Mouse (Mus musculus) hindbrain, embryonic 14.5 days (tissue): ENCODE measurements around the gene Spout1. TPM values are rescaled to one million over a fixed set of nuclear protein-coding genes. Genes with fewer than 3 reads are reported as not detected.
A peak's percentile ranks its signal among the peaks of the same experiment; 100 is the strongest.
"Not testable (repeated sequence)": the region's sequence is repeated elsewhere in the genome, so short reads cannot be mapped to it uniquely, and the experiment has no call there.

Experiments used
- ATAC-seq: fragments of 200-750 bp; cut with Nextera tagmentation; 2 replicates; pipeline ENCODE4 v1.8.0; 2017; ENCODE audit warnings: moderate number of reproducible peaks, mild to moderate bottlenecking, moderate TSS enrichment, moderate library complexity; ENCODE audit not compliant: low FRiP score
- DNase-seq: peaks from one replicate; pipeline ENCODE4 v3.0.0-alpha.2; 2015; ENCODE audit warnings: low spot score
- H3K27ac ChIP-seq: fragments of 300-500 bp; sonication (generic); 2 replicates; pipeline ENCODE4 v1.5.1; 2014; ENCODE audit warnings: mild to moderate bottlenecking, moderate library complexity
- H3K27me3 ChIP-seq: fragments of 300-500 bp; sonication (generic); 2 replicates; pipeline ENCODE4 v1.6.1; 2014; ENCODE audit warnings: mild to moderate bottlenecking, low read length, mixed read lengths; ENCODE audit not compliant: control insufficient read depth, insufficient read depth
- H3K36me3 ChIP-seq: fragments of 300-500 bp; sonication (generic); replicated peaks from 2 replicates; pipeline ENCODE4 v1.6.1; 2014; ENCODE audit not compliant: control insufficient read depth, insufficient read depth
- H3K4me1 ChIP-seq: fragments of 300-500 bp; sonication (generic); replicated peaks from 2 replicates; pipeline ENCODE4 v1.6.1; 2014; ENCODE audit warnings: antibody characterized with exemption, low read length, mixed read lengths; ENCODE audit not compliant: control insufficient read depth, insufficient read depth
- H3K4me2 ChIP-seq: fragments of 300-500 bp; sonication (generic); replicated peaks from 2 replicates; pipeline ENCODE4 v1.6.1; 2014; ENCODE audit warnings: mild to moderate bottlenecking, moderate library complexity
- H3K4me3 ChIP-seq: fragments of 300-500 bp; sonication (generic); replicated peaks from 2 replicates; pipeline ENCODE4 v1.5.1; 2014; ENCODE audit warnings: mild to moderate bottlenecking, low read length
- H3K9ac ChIP-seq: fragments of 300-500 bp; sonication (generic); 2 replicates; pipeline ENCODE4 v1.6.1; 2014
- H3K9me3 ChIP-seq: fragments of 300-500 bp; sonication (generic); 2 replicates; pipeline ENCODE4 v1.6.1; 2016; ENCODE audit warnings: low read length; ENCODE audit not compliant: control insufficient read depth
- WGBS: fragments of 180-500 bp; shearing (Covaris S2); extraction: QIAGEN DNeasy Blood & Tissue Kit; methylation state at CpG from one replicate; pipeline ENCODE4 v1.1.7; 2014; 5-methylcytosine and 5-hydroxymethylcytosine counted together
- polyA plus RNA-seq: library from polyadenylated mRNA; unstranded; fragments of >200 nt; fragmentation: Nextera tagmentation; extraction: Ambion mirVana; gene quantifications from 2 replicates; pipeline ENCODE4 v1.2.1, GENCODE M21; 2014

The Spout1 gene
- polyA plus RNA-seq, 1 experiment from 2014 or later: 55.4 TPM

- no peak for DNase-seq
- no peaks in the 10 kb centered on the region for H3K4me1 ChIP-seq
- 89% methylated on average over 6 of the region's 6 CpGs for WGBS
- ATAC-seq: no peak
- no peak overlapping the region for H3K4me2 ChIP-seq
- no peaks in the 10 kb centered on the region for H3K9me3 ChIP-seq
- H3K27ac ChIP-seq: no peak overlapping the region
- no peaks in the 10 kb centered on the region; the same call in 1 of the 2 replicates for H3K36me3 ChIP-seq
- no peak overlapping the region for H3K4me3 ChIP-seq
- no peak overlapping the region for H3K9ac ChIP-seq
- no peaks in the 10 kb centered on the region for H3K27me3 ChIP-seq
Observed at GRCm38 (mm10) chr2:30185276-30185675, 7.0 kb upstream of the Spout1 start.

DNA sequence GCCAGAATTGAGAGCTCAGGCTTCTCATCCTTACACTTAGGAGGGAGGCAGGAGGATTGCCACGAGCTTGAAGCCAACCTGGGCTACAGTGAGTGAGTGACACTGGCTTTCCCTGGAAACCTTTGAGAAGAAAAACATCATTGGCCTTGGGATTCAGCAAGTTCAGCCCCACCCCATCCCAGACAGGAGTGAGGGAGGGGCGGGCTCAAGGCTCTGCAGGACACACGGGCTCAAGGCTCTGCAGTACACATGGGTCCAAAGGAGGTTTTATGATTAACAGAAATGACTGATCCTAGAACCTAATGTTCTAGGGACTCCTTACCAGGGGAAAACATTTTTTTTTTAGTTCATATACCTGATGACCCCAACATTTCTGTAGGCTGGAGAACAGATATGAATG lies 5.5 kb upstream of the Spout1 start:
- Histone ChIP-seq H3K36me3 (no peaks in the 10 kb centered on the region; the same call in 1 of the 2 replicates), H3K27ac (no peak overlapping the region), H3K4me2 (no peak overlapping the region), H3K4me3 (no peak overlapping the region), H3K9ac (no peak overlapping the region), H3K27me3 (no peaks in the 10 kb centered on the region), H3K4me1 (no peaks in the 10 kb centered on the region), H3K9me3 (no peaks in the 10 kb centered on the region)
- WGBS: 78% methylated on average over 3 of the region's 3 CpGs
- no peak for ATAC-seq
- DNase-seq: no peak

- no peak for ATAC-seq
- no peak for DNase-seq
- H3K27ac ChIP-seq: no peak overlapping the region
- H3K27me3 ChIP-seq: no peaks in the 10 kb centered on the region
- H3K4me2 ChIP-seq: no peak overlapping the region
- H3K9ac ChIP-seq: no peak overlapping the region
- no peak overlapping the region for H3K4me3 ChIP-seq
- peaks cover 4% of the 10 kb centered on the region for H3K4me1 ChIP-seq
- 83% methylated on average over 2 of the region's 2 CpGs for WGBS
- H3K9me3 ChIP-seq: no peaks in the 10 kb centered on the region
- no peaks in the 10 kb centered on the region; the same call in 1 of the 2 replicates for H3K36me3 ChIP-seq
Observed at GRCm38 (mm10) chr2:30182424-30182823, 4.2 kb upstream of the Spout1 start.

DNA sequence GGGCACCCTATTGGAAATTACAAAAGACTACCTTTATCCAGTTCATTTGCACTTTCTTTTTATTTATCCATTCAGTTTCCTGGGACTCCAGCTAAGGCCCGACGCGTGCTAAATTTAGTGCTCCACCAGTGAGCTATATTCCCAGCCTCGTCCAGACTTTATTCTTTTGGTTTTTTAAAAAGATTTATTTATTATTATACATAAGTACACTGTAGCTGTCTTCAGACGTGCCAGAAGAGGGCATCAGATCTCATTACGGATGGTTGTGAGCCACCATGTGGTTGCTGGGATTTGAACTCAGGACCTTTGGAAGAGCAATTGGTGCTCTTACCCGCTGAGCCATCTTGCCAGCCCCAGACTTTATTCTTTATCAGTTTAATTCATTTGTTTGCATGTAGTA lies 452 bp upstream of the Spout1 start:
- not testable (repeated sequence) for H3K9ac ChIP-seq, DNase-seq, H3K9me3 ChIP-seq, H3K27me3 ChIP-seq, H3K27ac ChIP-seq
- WGBS: 42% methylated on average over 7 of the region's 7 CpGs
- H3K36me3 ChIP-seq: peaks cover 29% of the 10 kb centered on the region
- H3K4me1 ChIP-seq: peaks cover 11% of the 10 kb centered on the region
- H3K4me3 ChIP-seq: peak overlapping the region; percentile 68
- ATAC-seq: peak; percentile 6; the same call in 1 of the 2 replicates
- H3K4me2 ChIP-seq: peak overlapping the region; percentile 68

DNA sequence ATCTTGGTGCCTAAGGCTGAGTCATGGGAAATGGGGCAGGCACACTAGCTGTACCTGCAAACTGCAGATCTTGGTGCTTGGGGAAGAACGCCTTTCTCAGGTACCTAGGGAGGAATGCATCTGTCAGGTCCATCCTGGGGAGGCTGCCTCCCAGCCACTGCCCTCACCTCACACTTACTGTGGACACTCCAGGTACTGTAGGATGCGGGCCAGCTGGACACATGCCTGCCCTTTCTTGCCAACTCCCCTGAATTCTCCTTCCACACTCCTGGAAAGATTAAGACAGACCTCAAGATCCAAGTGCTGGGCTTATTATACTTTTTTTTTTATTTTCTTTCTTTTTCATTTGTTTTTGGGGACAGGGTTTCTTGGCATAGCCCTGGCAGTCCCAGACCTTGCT lies 1.7 kb downstream of the Spout1 start:
- DNase-seq: no peak
- 100% methylated on average over 2 of the region's 2 CpGs for WGBS
- Histone ChIP-seq H3K36me3 (peaks cover 39% of the 10 kb centered on the region), H3K4me1 (peaks cover 21% of the 10 kb centered on the region), H3K9me3 (no peaks in the 10 kb centered on the region), H3K4me2 (no peak overlapping the region), H3K4me3 (no peak overlapping the region), H3K27ac (no peak overlapping the region), H3K27me3 (no peaks in the 10 kb centered on the region), H3K9ac (no peak overlapping the region)
- no peak for ATAC-seq

GRCm38 (mm10) chr2:30175897-30176296 lies 2.4 kb downstream of the Spout1 start:
- Histone ChIP-seq H3K27ac (no peak overlapping the region), H3K4me1 (peaks cover 21% of the 10 kb centered on the region), H3K9ac (no peak overlapping the region), H3K27me3 (no peaks in the 10 kb centered on the region), H3K4me2 (no peak overlapping the region), H3K4me3 (no peak overlapping the region), H3K36me3 (peaks cover 39% of the 10 kb centered on the region), H3K9me3 (no peaks in the 10 kb centered on the region)
- ATAC-seq (no peak), DNase-seq (no peak)
- whole genome bisulfite sequencing: 89% methylated on average over 8 of the region's 8 CpGs

DNA sequence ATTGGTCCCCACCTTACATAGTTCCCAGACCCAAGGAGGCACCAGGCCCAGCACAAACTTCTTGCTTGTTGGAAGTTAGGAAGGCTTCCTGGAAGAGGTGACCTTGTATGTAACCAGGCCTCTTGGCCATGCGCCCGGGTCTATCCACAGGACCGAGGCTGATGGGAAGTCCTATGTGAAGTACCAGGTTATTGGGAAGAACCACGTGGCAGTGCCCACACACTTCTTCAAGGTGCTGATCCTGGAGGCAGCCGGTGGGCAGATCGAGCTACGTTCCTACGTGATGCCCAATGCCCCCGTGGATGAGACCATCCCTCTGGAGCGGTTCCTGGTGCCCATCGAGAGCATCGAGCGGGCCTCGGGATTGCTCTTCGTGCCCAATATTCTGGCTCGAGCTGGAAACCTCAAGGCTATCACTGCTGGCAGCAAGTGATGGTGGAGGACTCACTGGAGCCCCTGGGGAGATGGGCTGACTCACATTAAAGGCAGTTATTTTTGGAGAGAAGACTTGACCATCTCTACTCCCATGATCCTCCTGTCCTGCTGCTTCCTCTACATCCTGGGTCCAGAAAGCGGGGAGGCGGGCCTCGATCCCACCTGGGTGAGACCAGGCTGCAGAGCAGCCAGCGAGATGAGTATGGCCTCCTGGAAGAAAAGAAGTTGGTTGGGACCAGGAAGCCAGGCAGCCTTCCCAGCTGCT lies 4.6 kb downstream of the Spout1 start:
- H3K4me1 ChIP-seq: peaks cover 21% of the 10 kb centered on the region
- WGBS: 97% methylated on average over 20 of the region's 20 CpGs

DNA sequence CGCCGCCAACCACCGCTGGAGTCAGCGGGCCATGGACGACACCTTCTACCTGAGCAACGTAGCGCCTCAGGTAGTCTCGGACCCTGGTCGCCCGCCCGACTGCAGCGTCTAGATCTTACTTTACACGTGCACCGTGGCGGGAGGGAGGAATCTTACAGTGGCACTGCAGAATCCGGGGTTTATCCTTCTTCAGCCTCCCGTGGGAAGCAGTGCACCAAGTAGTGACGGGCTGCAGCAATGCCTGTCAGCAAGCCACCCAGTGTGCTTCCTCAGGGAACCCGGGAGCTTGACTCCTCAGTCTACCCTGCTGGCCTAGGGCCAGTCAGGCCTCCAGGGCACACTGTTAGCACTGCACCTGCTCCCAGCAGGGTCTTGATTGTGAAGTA lies 6.3 kb downstream of the Spout1 start:
- Histone ChIP-seq H3K4me3 (peak overlapping the region; percentile 63), H3K9me3 (peaks cover under 1% of the 10 kb centered on the region; the same call in 1 of the 2 replicates), H3K27ac (peak overlapping the region; percentile 94), H3K36me3 (peaks cover 39% of the 10 kb centered on the region), H3K4me1 (peaks cover 13% of the 10 kb centered on the region), H3K27me3 (no peaks in the 10 kb centered on the region), H3K9ac (peak overlapping the region; percentile 86), H3K4me2 (peak overlapping the region; percentile 93)
- DNase-seq (no peak), ATAC-seq (peak; percentile 32)
- WGBS: under 1% methylated on average over 19 of the region's 19 CpGs

More for the DNA sequence above, 4.6 kb downstream of the Spout1 start:
- Histone ChIP-seq H3K4me3 (no peak overlapping the region), H3K27ac (no peak overlapping the region), H3K9ac (no peak overlapping the region), H3K27me3 (no peaks in the 10 kb centered on the region), H3K36me3 (peaks cover 39% of the 10 kb centered on the region), H3K4me2 (no peak overlapping the region), H3K9me3 (no peaks in the 10 kb centered on the region)
- DNase-seq (no peak), ATAC-seq (no peak)

DNA sequence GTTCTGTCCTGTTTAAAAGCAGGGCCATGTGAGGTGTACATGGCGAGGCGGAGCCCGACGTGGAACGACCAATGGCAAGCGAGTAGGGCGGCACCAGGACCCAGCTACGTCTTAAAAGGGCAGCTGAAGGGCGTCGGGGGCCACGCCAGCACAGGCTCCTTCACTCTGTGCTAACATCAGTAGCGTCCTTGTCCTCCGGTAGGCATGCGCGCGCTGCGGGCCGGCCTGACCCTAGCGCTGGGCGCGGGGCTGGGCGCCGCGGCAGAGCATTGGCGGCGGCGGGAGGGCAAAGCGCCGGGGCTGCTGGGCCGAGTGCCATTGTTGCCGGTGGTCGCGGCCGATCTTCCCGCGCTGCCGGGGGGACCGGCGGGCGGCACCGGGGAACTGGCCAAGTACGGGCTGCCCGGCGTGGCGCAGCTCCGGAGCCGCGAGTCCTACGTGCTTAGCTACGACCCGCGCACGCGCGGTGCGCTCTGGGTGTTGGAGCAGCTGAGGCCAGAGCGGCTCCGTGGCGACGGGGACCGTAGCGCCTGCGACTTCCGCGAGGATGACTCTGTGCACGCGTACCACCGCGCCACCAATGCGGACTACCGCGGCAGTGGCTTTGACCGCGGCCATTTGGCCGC lies 6.8 kb downstream of the Spout1 start, which contains the start of gene Endog:
Gene Endog, plus strand, starts transcription at position 123 of the 626 bp plus-strand sequence.
- Histone ChIP-seq H3K9me3 (peaks cover 6% of the 10 kb centered on the region), H3K27ac (peak within 1 kb of the TSS; percentile 94), H3K4me3 (peak within 1 kb of the TSS; percentile 63), H3K9ac (peak within 1 kb of the TSS; percentile 86), H3K4me2 (peak within 1 kb of the TSS; percentile 93), H3K4me1 (peaks cover 10% of the 10 kb centered on the region), H3K36me3 (peaks cover 38% of the 10 kb centered on the region), H3K27me3 (no peaks in the 10 kb centered on the region)
- WGBS: under 1% methylated on average over 74 of the region's 75 CpGs
- peak; percentile 88 for DNase-seq
- peak; percentile 96 for ATAC-seq
